Mouse (Mus musculus) 3134 (cell line): ENCODE results near the gene Vmn1r121.
"Not testable (repeated sequence)": the region's sequence is repeated elsewhere in the genome, so short reads cannot be mapped to it uniquely, and the experiment has no call there.

Experiments
- DNase-seq: peaks from one replicate; pipeline ENCODE4 v3.0.0-alpha.2; 2011; ENCODE audit warnings: low spot score; ENCODE audit not compliant: insufficient read length; ENCODE audit errors: extremely low read depth

Gene Vmn1r121

DNA sequence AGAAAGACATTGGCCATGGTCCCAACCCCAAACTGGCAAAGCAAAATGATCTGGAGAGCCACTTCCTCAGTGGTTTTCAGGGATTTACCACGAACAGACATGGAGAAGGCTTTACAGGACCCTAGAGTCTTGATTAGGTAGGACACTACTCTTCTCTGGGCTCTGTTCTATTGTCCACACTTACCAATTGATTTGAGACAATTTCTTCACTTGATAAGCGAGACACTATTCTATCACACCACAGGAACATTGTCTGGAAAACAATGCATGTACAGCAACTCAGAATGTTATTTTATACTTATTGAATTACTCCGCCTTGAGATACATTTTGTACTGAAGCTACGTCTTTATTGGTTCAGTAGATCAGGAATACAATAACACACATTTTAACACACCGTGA, at the start of gene Vmn1r121:
Gene Vmn1r121, minus strand, starts transcription at position 101 of the 400 bp plus-strand sequence.
- DNase-seq = not testable (repeated sequence)

DNA sequence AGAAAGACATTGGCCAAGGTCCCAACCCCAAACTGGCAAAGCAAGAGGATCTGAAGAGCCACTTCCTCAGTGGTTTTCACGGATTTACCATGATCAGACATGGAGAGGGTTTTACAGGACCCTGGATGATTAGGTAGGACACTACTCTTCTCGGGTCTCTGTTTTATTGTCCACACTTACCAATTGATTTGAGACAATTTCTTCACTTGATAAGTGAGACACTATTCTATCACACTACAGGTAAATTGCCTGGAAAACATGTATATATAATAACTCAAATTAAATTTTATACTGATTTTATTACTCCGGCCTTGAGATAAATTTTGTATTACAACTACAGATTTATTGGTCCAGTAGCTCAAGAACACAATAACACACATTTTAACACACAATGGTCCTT, 35.7 kb upstream of the Vmn1r121 start, which contains the start of gene Vmn1r122:
Gene Vmn1r122, minus strand, starts transcription at position 101 of the 400 bp plus-strand sequence.
- DNase-seq = not testable (repeated sequence)

DNA sequence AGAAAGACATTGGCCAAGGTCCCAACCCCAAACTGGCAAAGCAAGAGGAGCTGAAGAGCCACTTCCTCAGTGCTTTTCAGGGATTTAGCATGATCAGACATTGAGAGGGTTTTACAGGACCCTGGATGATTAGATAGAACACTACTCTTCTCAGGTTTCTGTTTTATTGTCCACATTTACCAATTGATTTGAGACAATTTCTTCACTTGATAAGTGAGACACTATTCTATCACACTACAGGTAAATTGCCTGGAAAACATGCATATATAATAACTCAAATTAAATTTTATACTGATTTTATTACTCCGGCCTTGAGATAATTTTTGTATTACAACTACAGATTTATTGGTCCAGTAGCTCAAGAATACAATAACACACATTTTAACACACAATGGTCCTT, 44.6 kb downstream of the Vmn1r121 start, which contains the start of gene Vmn1r120:
Gene Vmn1r120, minus strand, starts transcription at position 101 of the 400 bp plus-strand sequence.
- not testable (repeated sequence) for DNase-seq
